Mouse (Mus musculus) heart, postnatal 10 days (tissue): ENCODE measurements at regions not wholly inside any gene's neighbourhood (a gene's known extent, or its start where the extent isn't known, plus 50 kb on each side); places are given as distances from the start of the nearest gene placed in this dataset.
A peak's percentile ranks its signal among the peaks of the same experiment; 100 is the strongest.

Experiments used
- DNase-seq, 2 experiments: peaks; one replicate each; pipeline ENCODE4 v3.0.0; 2021
- intact Hi-C: fragments of 180-260 bp; cut with DNase I; formaldehyde crosslinking; loops from one replicate; pipeline ENCODE4 v1.15.1; 2025

GRCm38 (mm10) chr13:34576392-34576791, 76.9 kb downstream of the Pxdc1 start:
- intact Hi-C loops: no loop called here
- no peak for DNase-seq

- DNase-seq: no peak
- intact Hi-C loops: no loop called here
Observed at GRCm38 (mm10) chr13:34575997-34576314, 77.3 kb downstream of the Pxdc1 start.

GRCm38 (mm10) chr13:34575179-34575996, 77.9 kb downstream of the Pxdc1 start:
- peak; percentile 69 to 75 for DNase-seq
- intact Hi-C loops: no loop called here

- intact Hi-C loops: no loop called here
- DNase-seq: no peak
Observed at GRCm38 (mm10) chr13:34569312-34569711, 84.0 kb downstream of the Pxdc1 start.

GRCm38 (mm10) chr13:34566687-34567086, 86.6 kb downstream of the Pxdc1 start:
- intact Hi-C loops: no loop called here
- no peak for DNase-seq

- intact Hi-C loops: no loop called here
Observed at GRCm38 (mm10) chr13:34550130-34550884, 103.0 kb downstream of the Pxdc1 start.

GRCm38 (mm10) chr13:34540646-34541045, 112.6 kb downstream of the Pxdc1 start:
- no peak for DNase-seq
- intact Hi-C loops: no loop called here

More at GRCm38 (mm10) chr13:34550130-34550884, 103.0 kb downstream of the Pxdc1 start:
- DNase-seq: no peak

GRCm38 (mm10) chr13:34533896-34534295, 119.4 kb downstream of the Pxdc1 start:
- intact Hi-C loops: no loop called here
- DNase-seq: no peak

- no peak for DNase-seq
- intact Hi-C loops: no loop called here
Observed at GRCm38 (mm10) chr13:34511332-34511731, 142.0 kb downstream of the Pxdc1 start.

GRCm38 (mm10) chr13:34507224-34507623, 146.1 kb downstream of the Pxdc1 start:
- intact Hi-C loops: no loop called here
- no peak for DNase-seq

- intact Hi-C loops: no loop called here
- DNase-seq: no peak
Observed at GRCm38 (mm10) chr13:34505861-34506260, 147.4 kb downstream of the Pxdc1 start.

GRCm38 (mm10) chr13:34504879-34505278, 148.4 kb downstream of the Pxdc1 start:
- DNase-seq: no peak
- intact Hi-C loops: no loop called here

- intact Hi-C loops: no loop called here
- no peak for DNase-seq
Observed at GRCm38 (mm10) chr13:34498910-34499309, 153.9 kb upstream of the Slc22a23 start.

- intact Hi-C loops: no loop called here
- no peak for DNase-seq
Observed at GRCm38 (mm10) chr13:34497667-34498066, 152.7 kb upstream of the Slc22a23 start.

GRCm38 (mm10) chr13:34484831-34485230, 139.8 kb upstream of the Slc22a23 start:
- no peak for DNase-seq
- intact Hi-C loops: no loop called here

- intact Hi-C loops: no loop called here
- DNase-seq: no peak
Observed at GRCm38 (mm10) chr13:34481461-34481860, 136.5 kb upstream of the Slc22a23 start.

- DNase-seq: peak in 1 of 2 experiments; percentile 16
Observed at GRCm38 (mm10) chr13:34470410-34470809, 125.4 kb upstream of the Slc22a23 start.

GRCm38 (mm10) chr13:34469568-34469967, 124.6 kb upstream of the Slc22a23 start:
- DNase-seq: peak; percentile 66 to 68
- intact Hi-C loops: no loop called here

More at GRCm38 (mm10) chr13:34470410-34470809, 125.4 kb upstream of the Slc22a23 start:
- intact Hi-C loops: no loop called here

- intact Hi-C loops: no loop called here
- DNase-seq: no peak
Observed at GRCm38 (mm10) chr13:34468132-34468748, 123.3 kb upstream of the Slc22a23 start.

GRCm38 (mm10) chr13:34465862-34466430, 121.0 kb upstream of the Slc22a23 start:
- DNase-seq: no peak
- intact Hi-C loops: no loop called here

GRCm38 (mm10) chr13:34465456-34465855, 120.5 kb upstream of the Slc22a23 start:
- intact Hi-C loops: no loop called here
- DNase-seq: no peak
